Mouse (Mus musculus): ENCODE measurements at regions not wholly inside any gene's neighbourhood (a gene's known extent, or its start where the extent isn't known, plus 50 kb on each side); places are given as distances from the start of the nearest gene placed in this dataset.

GRCm38 (mm10) chr14:111971857-111972256 is 297.0 kb downstream of the Slitrk5 start:
- Histone ChIP-seq H3K4me1 (no peaks in the 10 kb centered on the region), H3K27me3 (no peaks in the 10 kb centered on the region), H3K4me2 (replicated peaks) (no peak overlapping the region), H3K27ac (replicated peaks) (no peak overlapping the region), H3K36me3 (no peaks in the 10 kb centered on the region), H3K9ac (replicated peaks) (no peak overlapping the region), H3K9me3 (no peaks in the 10 kb centered on the region), H3K4me3 (no peak overlapping the region)
- no peak for ATAC-seq (ENCODE audit: low FRiP score, low read depth)
- 51% methylated on average over 3 of the region's 3 CpGs for WGBS

- 78% methylated on average over 5 of the region's 5 CpGs for WGBS
- no peaks in the 10 kb centered on the region for H3K36me3 ChIP-seq
- no peak overlapping the region for H3K4me3 ChIP-seq
- H3K9ac ChIP-seq (replicated peaks): no peak overlapping the region
- H3K27me3 ChIP-seq: no peaks in the 10 kb centered on the region
- H3K4me2 ChIP-seq (replicated peaks): no peak overlapping the region
- no peaks in the 10 kb centered on the region for H3K9me3 ChIP-seq
- no peak overlapping the region for H3K27ac ChIP-seq (replicated peaks)
- no peaks in the 10 kb centered on the region for H3K4me1 ChIP-seq
- ATAC-seq (ENCODE audit: low FRiP score, low read depth): 0 out of 2 replicates have a peak, but pooled peaks have one; percentile 41
These were observed 321.0 kb downstream of the Slitrk5 start for GRCm38 (mm10) chr14:111995809-111996458.

DNA sequence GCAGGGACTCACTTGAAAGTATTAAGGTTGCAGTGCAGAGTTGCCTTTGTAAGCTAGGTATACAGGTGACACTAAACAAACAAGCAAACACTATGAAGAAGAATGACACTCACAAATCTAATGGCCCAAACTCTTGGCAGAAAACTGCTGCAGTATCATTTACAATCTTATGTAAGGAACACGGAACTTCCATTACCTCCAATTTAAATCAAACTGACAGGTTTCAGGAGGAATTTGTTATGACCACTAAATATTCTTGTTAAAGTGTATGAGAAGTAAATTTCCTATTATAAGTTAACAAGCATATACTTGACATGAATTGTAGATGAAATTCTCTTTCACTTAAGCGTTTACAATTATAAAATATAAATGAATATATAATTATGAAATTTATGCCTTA is 327.2 kb downstream of the Slitrk5 start:
- WGBS: 85% methylated on average over 2 of the region's 2 CpGs
- Histone ChIP-seq H3K27ac (replicated peaks) (no peak overlapping the region), H3K27me3 (no peaks in the 10 kb centered on the region), H3K9me3 (no peaks in the 10 kb centered on the region), H3K4me3 (no peak overlapping the region), H3K4me1 (no peaks in the 10 kb centered on the region), H3K9ac (replicated peaks) (no peak overlapping the region), H3K36me3 (no peaks in the 10 kb centered on the region), H3K4me2 (replicated peaks) (no peak overlapping the region)
- no peak for ATAC-seq (ENCODE audit: low FRiP score, low read depth)

DNA sequence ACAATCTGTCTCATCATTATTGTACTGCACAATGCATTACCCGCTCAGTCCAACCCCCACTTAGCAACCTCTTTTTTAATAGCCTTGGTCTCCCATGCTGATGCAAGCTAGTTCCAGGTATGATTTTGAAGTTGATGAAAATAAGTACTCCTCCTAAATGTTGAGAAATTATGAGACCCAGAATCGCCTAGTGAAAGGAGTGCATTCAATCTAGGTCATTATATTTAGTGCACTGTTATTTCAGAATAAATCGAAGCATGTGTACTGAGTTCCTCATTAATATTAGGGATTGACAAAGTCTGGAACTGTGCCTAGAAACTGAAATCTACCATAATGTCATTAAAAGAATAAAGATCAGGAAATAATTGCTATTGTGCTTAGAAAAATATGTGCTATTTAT is 328.0 kb downstream of the Slitrk5 start:
- no peak overlapping the region for H3K9ac ChIP-seq (replicated peaks)
- no peak overlapping the region for H3K27ac ChIP-seq (replicated peaks)
- H3K36me3 ChIP-seq: no peaks in the 10 kb centered on the region
- no peaks in the 10 kb centered on the region for H3K4me1 ChIP-seq
- H3K27me3 ChIP-seq: no peaks in the 10 kb centered on the region
- H3K4me2 ChIP-seq (replicated peaks): no peak overlapping the region
- no peak for ATAC-seq (ENCODE audit: low FRiP score, low read depth)
- WGBS: 88% methylated on average over 3 of the region's 3 CpGs
- H3K4me3 ChIP-seq: no peak overlapping the region
- H3K9me3 ChIP-seq: no peaks in the 10 kb centered on the region

DNA sequence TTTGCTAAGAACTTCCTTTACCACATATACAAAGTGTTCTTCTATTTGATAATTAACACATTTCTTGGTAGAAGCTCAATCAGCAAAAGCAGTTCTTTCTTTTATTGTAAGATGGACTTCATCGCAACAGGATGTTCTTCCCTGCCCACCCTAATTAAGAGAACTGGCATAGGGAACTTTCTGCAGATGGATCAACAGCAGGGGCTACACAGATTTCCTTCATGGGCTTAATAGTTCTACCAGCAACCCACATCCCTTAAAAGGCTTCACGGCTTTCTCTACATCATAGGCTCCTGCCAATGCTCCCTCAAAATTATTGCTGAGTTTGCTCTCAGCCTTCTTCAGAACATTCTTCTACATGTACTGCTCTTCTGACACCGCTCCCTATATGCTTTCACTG is 333.8 kb downstream of the Slitrk5 start:
- Histone ChIP-seq H3K4me2 (replicated peaks) (no peak overlapping the region), H3K4me1 (no peaks in the 10 kb centered on the region), H3K36me3 (no peaks in the 10 kb centered on the region), H3K9ac (replicated peaks) (no peak overlapping the region), H3K27me3 (no peaks in the 10 kb centered on the region), H3K9me3 (no peaks in the 10 kb centered on the region), H3K27ac (replicated peaks) (no peak overlapping the region), H3K4me3 (no peak overlapping the region)
- 93% methylated on average over 3 of the region's 3 CpGs for WGBS
- ATAC-seq (ENCODE audit: low FRiP score, low read depth): no peak

- no peak overlapping the region for H3K4me3 ChIP-seq
- no peak overlapping the region for H3K9ac ChIP-seq (replicated peaks)
- no peaks in the 10 kb centered on the region for H3K4me1 ChIP-seq
- H3K27me3 ChIP-seq: no peaks in the 10 kb centered on the region
- H3K36me3 ChIP-seq: no peaks in the 10 kb centered on the region
- 76% methylated on average over 3 of the region's 3 CpGs for WGBS
- no peak for ATAC-seq (ENCODE audit: low FRiP score, low read depth)
- H3K4me2 ChIP-seq (replicated peaks): no peak overlapping the region
- no peaks in the 10 kb centered on the region for H3K9me3 ChIP-seq
- no peak overlapping the region for H3K27ac ChIP-seq (replicated peaks)
These were observed 354.4 kb downstream of the Slitrk5 start for GRCm38 (mm10) chr14:112029331-112029730.

DNA sequence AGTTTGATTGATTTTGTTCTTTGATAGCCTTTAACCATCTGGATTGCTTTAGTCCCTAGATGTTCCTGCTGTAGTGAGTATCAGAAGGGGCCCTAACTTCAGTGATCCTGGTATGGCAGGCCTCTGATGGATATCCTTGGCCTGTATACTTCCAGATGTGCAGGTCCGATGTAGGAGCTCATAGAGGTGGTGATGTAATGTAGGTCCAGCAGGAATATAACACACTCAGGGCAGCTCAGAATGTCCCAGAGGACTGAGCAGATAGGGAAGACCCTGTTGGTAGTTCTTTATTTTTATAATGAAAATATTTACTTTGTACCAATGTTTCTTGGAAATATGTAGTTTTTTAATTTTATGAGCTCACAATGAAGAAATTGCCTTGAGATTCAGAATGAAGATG is 400.2 kb downstream of the Slitrk5 start:
- Histone ChIP-seq H3K9ac (replicated peaks) (no peak overlapping the region), H3K4me1 (no peaks in the 10 kb centered on the region), H3K27ac (replicated peaks) (no peak overlapping the region), H3K4me3 (no peak overlapping the region), H3K36me3 (no peaks in the 10 kb centered on the region), H3K9me3 (no peaks in the 10 kb centered on the region), H3K27me3 (no peaks in the 10 kb centered on the region), H3K4me2 (replicated peaks) (no peak overlapping the region)
- ATAC-seq (ENCODE audit: low FRiP score, low read depth): peak; percentile 44; the same call in 1 of the 2 replicates
- 95% methylated on average over 1 of the region's 1 CpGs for WGBS
